Mouse (Mus musculus): ENCODE data around the gene Tmbim4. TPM values are rescaled to one million over a fixed set of nuclear protein-coding genes. Genes with fewer than 3 reads are reported as not detected.
A peak's percentile ranks its signal among the peaks of the same experiment; 100 is the strongest.

Gene Tmbim4
- 116 and 130 TPM in 2 replicates for polyA plus RNA-seq (2014; fragmentation: Nextera tagmentation; extraction: Ambion mirVana)

GRCm38 (mm10) chr10:120201131-120201921, at the start of gene Tmbim4:
Gene Tmbim4, plus strand, starts transcription at chr10:120201590.
- peak within 1 kb of the TSS; percentile 94 for H3K4me2 ChIP-seq (ENCODE audit: low read length)
- peak within 1 kb of the TSS; percentile 67 for H3K9ac ChIP-seq (ENCODE audit: low read length)
- ATAC-seq (ENCODE audit: insufficient number of reproducible peaks, insufficient read depth, low FRiP score, low read depth) = peak; percentile 66
- H3K4me3 ChIP-seq (ENCODE audit: control insufficient read depth in 1 of 2, insufficient read depth in 1 of 2, low read depth in 1 of 2, low read length in 2 of 2) = peak within 1 kb of the TSS; percentile 51 to 52
- 2% methylated on average over 64 of the region's 65 CpGs for WGBS
- no peaks in the 10 kb centered on the region for H3K4me1 ChIP-seq (ENCODE audit: control insufficient read depth in 2 of 2, insufficient read depth in 2 of 2, low read length in 2 of 2)
- H3K27me3 ChIP-seq (ENCODE audit: control insufficient read depth, insufficient read depth, low read length) = peaks cover 3% of the 10 kb centered on the region
- H3K27ac ChIP-seq (replicated peaks in 1 of 2; ENCODE audit: control insufficient read depth in 1 of 2, insufficient read depth in 1 of 2, low read depth in 2 of 2, low read length in 2 of 2) = no peak within 1 kb of the TSS
- H3K36me3 ChIP-seq (ENCODE audit: control insufficient read depth, insufficient read depth, low read length) = no peaks in the 10 kb centered on the region
- no peaks in the 10 kb centered on the region for H3K9me3 ChIP-seq (ENCODE audit: control insufficient read depth, low read length)

- Histone ChIP-seq H3K4me2 (ENCODE audit: low read length) (no peak overlapping the region), H3K36me3 (ENCODE audit: control insufficient read depth, insufficient read depth, low read length) (no peaks in the 10 kb centered on the region), H3K4me1 (ENCODE audit: control insufficient read depth in 2 of 2, insufficient read depth in 2 of 2, low read length in 2 of 2) (no peaks in the 10 kb centered on the region), H3K27ac (replicated peaks in 1 of 2; ENCODE audit: control insufficient read depth in 1 of 2, insufficient read depth in 1 of 2, low read depth in 2 of 2, low read length in 2 of 2) (no peak overlapping the region), H3K4me3 (ENCODE audit: control insufficient read depth in 1 of 2, insufficient read depth in 1 of 2, low read depth in 1 of 2, low read length in 2 of 2) (no peak overlapping the region), H3K9me3 (ENCODE audit: control insufficient read depth, low read length) (no peaks in the 10 kb centered on the region), H3K27me3 (ENCODE audit: control insufficient read depth, insufficient read depth, low read length) (no peaks in the 10 kb centered on the region), H3K9ac (ENCODE audit: low read length) (no peak overlapping the region)
- WGBS = 85% methylated on average over 7 of the region's 7 CpGs
- ATAC-seq (ENCODE audit: insufficient number of reproducible peaks, insufficient read depth, low FRiP score, low read depth) = no peak
These were observed 49.7 kb upstream of the Tmbim4 start for GRCm38 (mm10) chr10:120151672-120152071.

GRCm38 (mm10) chr10:120153911-120154310, 47.5 kb upstream of the Tmbim4 start:
- Histone ChIP-seq H3K9me3 (ENCODE audit: control insufficient read depth, low read length) (no peaks in the 10 kb centered on the region), H3K27ac (replicated peaks in 1 of 2; ENCODE audit: control insufficient read depth in 1 of 2, insufficient read depth in 1 of 2, low read depth in 2 of 2, low read length in 2 of 2) (no peak overlapping the region), H3K27me3 (ENCODE audit: control insufficient read depth, insufficient read depth, low read length) (no peaks in the 10 kb centered on the region), H3K36me3 (ENCODE audit: control insufficient read depth, insufficient read depth, low read length) (no peaks in the 10 kb centered on the region), H3K4me3 (ENCODE audit: control insufficient read depth in 1 of 2, insufficient read depth in 1 of 2, low read depth in 1 of 2, low read length in 2 of 2) (no peak overlapping the region), H3K4me1 (ENCODE audit: control insufficient read depth in 2 of 2, insufficient read depth in 2 of 2, low read length in 2 of 2) (no peaks in the 10 kb centered on the region; a peak in 1 of 4 replicates), H3K4me2 (ENCODE audit: low read length) (no peak overlapping the region), H3K9ac (ENCODE audit: low read length) (no peak overlapping the region)
- 79% methylated on average over 2 of the region's 2 CpGs for WGBS
- ATAC-seq (ENCODE audit: insufficient number of reproducible peaks, insufficient read depth, low FRiP score, low read depth) = no peak

- WGBS = 72% methylated on average over 9 of the region's 9 CpGs
- ATAC-seq (ENCODE audit: insufficient number of reproducible peaks, insufficient read depth, low FRiP score, low read depth) = no peak
- Histone ChIP-seq H3K36me3 (ENCODE audit: control insufficient read depth, insufficient read depth, low read length) (no peaks in the 10 kb centered on the region), H3K9ac (ENCODE audit: low read length) (no peak overlapping the region), H3K4me1 (ENCODE audit: control insufficient read depth in 2 of 2, insufficient read depth in 2 of 2, low read length in 2 of 2) (no peaks in the 10 kb centered on the region; a peak in 1 of 4 replicates), H3K27ac (replicated peaks in 1 of 2; ENCODE audit: control insufficient read depth in 1 of 2, insufficient read depth in 1 of 2, low read depth in 2 of 2, low read length in 2 of 2) (no peak overlapping the region), H3K4me2 (ENCODE audit: low read length) (no peak overlapping the region), H3K4me3 (ENCODE audit: control insufficient read depth in 1 of 2, insufficient read depth in 1 of 2, low read depth in 1 of 2, low read length in 2 of 2) (no peak overlapping the region), H3K9me3 (ENCODE audit: control insufficient read depth, low read length) (no peaks in the 10 kb centered on the region), H3K27me3 (ENCODE audit: control insufficient read depth, insufficient read depth, low read length) (no peaks in the 10 kb centered on the region)
These were observed 40.9 kb upstream of the Tmbim4 start for GRCm38 (mm10) chr10:120160533-120160932.

GRCm38 (mm10) chr10:120162840-120163239, 38.5 kb upstream of the Tmbim4 start:
- WGBS = 80% methylated on average over 10 of the region's 10 CpGs
- ATAC-seq (ENCODE audit: insufficient number of reproducible peaks, insufficient read depth, low FRiP score, low read depth) = no peak
- H3K4me1 ChIP-seq (ENCODE audit: control insufficient read depth in 2 of 2, insufficient read depth in 2 of 2, low read length in 2 of 2) = no peaks in the 10 kb centered on the region; a peak in 1 of 4 replicates
- H3K9me3 ChIP-seq (ENCODE audit: control insufficient read depth, low read length) = no peaks in the 10 kb centered on the region
- H3K9ac ChIP-seq (ENCODE audit: low read length) = no peak overlapping the region
- no peak overlapping the region for H3K4me2 ChIP-seq (ENCODE audit: low read length)
- H3K36me3 ChIP-seq (ENCODE audit: control insufficient read depth, insufficient read depth, low read length) = no peaks in the 10 kb centered on the region
- no peak overlapping the region for H3K4me3 ChIP-seq (ENCODE audit: control insufficient read depth in 1 of 2, insufficient read depth in 1 of 2, low read depth in 1 of 2, low read length in 2 of 2)
- H3K27me3 ChIP-seq (ENCODE audit: control insufficient read depth, insufficient read depth, low read length) = no peaks in the 10 kb centered on the region
- no peak overlapping the region for H3K27ac ChIP-seq (replicated peaks in 1 of 2; ENCODE audit: control insufficient read depth in 1 of 2, insufficient read depth in 1 of 2, low read depth in 2 of 2, low read length in 2 of 2)

GRCm38 (mm10) chr10:120163490-120163889, 37.9 kb upstream of the Tmbim4 start:
- H3K27ac ChIP-seq (replicated peaks in 1 of 2; ENCODE audit: control insufficient read depth in 1 of 2, insufficient read depth in 1 of 2, low read depth in 2 of 2, low read length in 2 of 2) = no peak overlapping the region
- no peaks in the 10 kb centered on the region for H3K27me3 ChIP-seq (ENCODE audit: control insufficient read depth, insufficient read depth, low read length)
- no peak overlapping the region for H3K4me3 ChIP-seq (ENCODE audit: control insufficient read depth in 1 of 2, insufficient read depth in 1 of 2, low read depth in 1 of 2, low read length in 2 of 2)
- 89% methylated on average over 7 of the region's 7 CpGs for WGBS
- H3K4me1 ChIP-seq (ENCODE audit: control insufficient read depth in 2 of 2, insufficient read depth in 2 of 2, low read length in 2 of 2) = peaks cover 0 to 5% of the 10 kb centered on the region in 2 experiments; a peak in 2 of 4 replicates
- H3K9ac ChIP-seq (ENCODE audit: low read length) = no peak overlapping the region
- H3K36me3 ChIP-seq (ENCODE audit: control insufficient read depth, insufficient read depth, low read length) = no peaks in the 10 kb centered on the region
- no peak overlapping the region for H3K4me2 ChIP-seq (ENCODE audit: low read length)
- ATAC-seq (ENCODE audit: insufficient number of reproducible peaks, insufficient read depth, low FRiP score, low read depth) = no peak
- no peaks in the 10 kb centered on the region for H3K9me3 ChIP-seq (ENCODE audit: control insufficient read depth, low read length)

GRCm38 (mm10) chr10:120164931-120165792, 36.2 kb upstream of the Tmbim4 start:
- peaks cover 0 to 11% of the 10 kb centered on the region in 2 experiments; a peak in 2 of 4 replicates for H3K4me1 ChIP-seq (ENCODE audit: control insufficient read depth in 2 of 2, insufficient read depth in 2 of 2, low read length in 2 of 2)
- no peaks in the 10 kb centered on the region for H3K27me3 ChIP-seq (ENCODE audit: control insufficient read depth, insufficient read depth, low read length)
- WGBS = 81% methylated on average over 19 of the region's 19 CpGs
- no peak for ATAC-seq (ENCODE audit: insufficient number of reproducible peaks, insufficient read depth, low FRiP score, low read depth)
- no peak overlapping the region for H3K4me2 ChIP-seq (ENCODE audit: low read length)
- H3K27ac ChIP-seq (replicated peaks in 1 of 2; ENCODE audit: control insufficient read depth in 1 of 2, insufficient read depth in 1 of 2, low read depth in 2 of 2, low read length in 2 of 2) = no peak overlapping the region
- H3K4me3 ChIP-seq (ENCODE audit: control insufficient read depth in 1 of 2, insufficient read depth in 1 of 2, low read depth in 1 of 2, low read length in 2 of 2) = no peak overlapping the region
- no peaks in the 10 kb centered on the region for H3K36me3 ChIP-seq (ENCODE audit: control insufficient read depth, insufficient read depth, low read length)
- H3K9me3 ChIP-seq (ENCODE audit: control insufficient read depth, low read length) = no peaks in the 10 kb centered on the region
- no peak overlapping the region for H3K9ac ChIP-seq (ENCODE audit: low read length)
